Mouse (Mus musculus) embryo, embryonic 10 days (tissue): ENCODE data around the gene 2510039O18Rik.

Source experiments
- DNase-seq: peaks from one replicate; pipeline ENCODE4 v3.0.0-alpha.2; 2015; ENCODE audit warnings: low spot score

The 2510039O18Rik gene

GRCm38 (mm10) chr4:147993571-147994095 is 52.9 kb downstream of the 2510039O18Rik start:
- no peak for DNase-seq

DNA sequence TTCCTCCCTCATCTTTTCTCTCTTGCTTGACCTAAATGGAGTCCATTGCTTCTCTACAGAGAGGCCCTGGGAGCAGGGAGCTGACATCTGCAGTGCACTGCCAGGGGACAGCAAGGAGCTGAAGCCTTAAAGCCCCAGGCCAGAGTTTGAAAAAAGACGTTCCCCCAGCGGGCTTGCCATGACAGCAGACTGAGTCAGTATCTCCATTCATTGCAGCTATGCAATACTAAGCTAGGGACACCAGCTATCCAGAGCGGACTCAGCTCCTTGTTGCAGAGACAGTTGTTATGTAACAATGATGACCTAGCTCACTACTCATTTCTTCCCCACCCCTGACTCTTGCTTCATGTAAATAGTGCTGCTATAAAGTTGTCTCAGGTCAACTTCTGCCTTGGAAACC is 54.6 kb downstream of the 2510039O18Rik start:
- DNase-seq = no peak
